Mouse (Mus musculus) lung, embryonic 16.5 days (tissue): Measurements from ENCODE around the gene Tgm2. TPM values are rescaled to one million over a fixed set of nuclear protein-coding genes. Genes with fewer than 3 reads are reported as not detected.

Experiments used
- ATAC-seq: fragments of 200-750 bp; cut with Nextera tagmentation; 2 replicates; pipeline ENCODE4 v1.8.0; 2017; ENCODE audit warnings: low read depth, mild to moderate bottlenecking, moderate library complexity
- H3K27ac ChIP-seq: fragments of 300-500 bp; sonication (generic); 2 replicates; pipeline ENCODE4 v1.5.1; 2014; ENCODE audit warnings: mild to moderate bottlenecking, control low read depth, low read length
- H3K27me3 ChIP-seq: fragments of 300-500 bp; sonication (generic); 2 replicates; pipeline ENCODE4 v1.6.1; 2014; ENCODE audit warnings: low read depth, low read length, mixed read lengths; ENCODE audit not compliant: control insufficient read depth, insufficient read depth
- H3K36me3 ChIP-seq: fragments of 300-500 bp; sonication (generic); 2 replicates; pipeline ENCODE4 v1.6.1; 2014; ENCODE audit warnings: low read length; ENCODE audit not compliant: control insufficient read depth, insufficient read depth
- H3K4me1 ChIP-seq: fragments of 300-500 bp; sonication (generic); replicated peaks from 2 replicates; pipeline ENCODE4 v1.6.1; 2014; ENCODE audit warnings: low read length, mixed read lengths; ENCODE audit not compliant: control insufficient read depth, insufficient read depth
- H3K4me2 ChIP-seq: fragments of 300-500 bp; sonication (generic); 2 replicates; pipeline ENCODE4 v1.6.1; 2014; ENCODE audit warnings: low read depth, low read length, control low read depth
- H3K4me3 ChIP-seq: fragments of 300-500 bp; sonication (generic); 2 replicates; pipeline ENCODE4 v1.5.1; 2014; ENCODE audit warnings: mild to moderate bottlenecking, low read length, control low read depth
- H3K9ac ChIP-seq: fragments of 300-500 bp; sonication (generic); 2 replicates; pipeline ENCODE4 v1.6.1; 2014; ENCODE audit warnings: low read length, control low read depth
- H3K9me3 ChIP-seq: fragments of 300-500 bp; sonication (generic); 2 replicates; pipeline ENCODE4 v1.6.1; 2016; ENCODE audit warnings: low read length; ENCODE audit not compliant: control insufficient read depth
- WGBS: fragments of 180-500 bp; shearing (Covaris S2); extraction: QIAGEN DNeasy Blood & Tissue Kit; methylation state at CpG from one replicate; pipeline ENCODE4 v1.1.7; 2014; 5-methylcytosine and 5-hydroxymethylcytosine counted together
- polyA plus RNA-seq: library from polyadenylated mRNA; unstranded; fragments of >200 nt; fragmentation: Nextera tagmentation; extraction: Ambion mirVana; gene quantifications from 2 replicates; pipeline ENCODE4 v1.2.1, GENCODE M21; 2015

The Tgm2 gene
- 75.8 and 81.6 TPM in 2 replicates for polyA plus RNA-seq

DNA sequence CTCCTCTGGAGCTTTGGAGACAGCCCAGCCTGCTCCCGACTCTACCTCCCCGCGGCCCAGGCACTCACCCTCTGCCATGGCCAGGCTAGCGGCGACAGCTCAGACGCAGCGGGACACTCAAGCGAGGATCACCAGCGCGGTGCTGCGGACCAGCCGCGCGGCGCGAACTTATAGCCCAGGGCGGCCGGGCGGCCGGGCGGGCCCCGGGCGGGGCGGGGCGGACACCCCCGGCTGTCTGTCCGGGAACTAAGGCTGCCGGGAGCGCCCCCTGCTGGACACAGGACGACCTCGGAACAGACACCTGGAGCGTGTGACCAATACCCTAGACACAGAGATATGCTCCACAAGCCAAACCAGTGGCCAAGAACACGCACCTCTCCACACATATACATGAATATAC is at the start of gene Tgm2:
Gene Tgm2, minus strand, starts transcription at position 214 of the 400 bp plus-strand sequence.
- peak within 1 kb of the TSS; percentile 85 for H3K9ac ChIP-seq
- 1% methylated on average over 25 of the region's 33 CpGs for WGBS
- H3K4me2 ChIP-seq, result peak within 1 kb of the TSS; percentile 83
- no peaks in the 10 kb centered on the region for H3K36me3 ChIP-seq
- peaks cover 5% of the 10 kb centered on the region; the same call in 1 of the 2 replicates for H3K9me3 ChIP-seq
- ATAC-seq, result peak; percentile 79
- H3K27me3 ChIP-seq, result no peaks in the 10 kb centered on the region
- peak within 1 kb of the TSS; percentile 67 for H3K4me3 ChIP-seq
- H3K4me1 ChIP-seq, result peaks cover 45% of the 10 kb centered on the region
- peak within 1 kb of the TSS; percentile 28; the same call in 1 of the 2 replicates for H3K27ac ChIP-seq

DNA sequence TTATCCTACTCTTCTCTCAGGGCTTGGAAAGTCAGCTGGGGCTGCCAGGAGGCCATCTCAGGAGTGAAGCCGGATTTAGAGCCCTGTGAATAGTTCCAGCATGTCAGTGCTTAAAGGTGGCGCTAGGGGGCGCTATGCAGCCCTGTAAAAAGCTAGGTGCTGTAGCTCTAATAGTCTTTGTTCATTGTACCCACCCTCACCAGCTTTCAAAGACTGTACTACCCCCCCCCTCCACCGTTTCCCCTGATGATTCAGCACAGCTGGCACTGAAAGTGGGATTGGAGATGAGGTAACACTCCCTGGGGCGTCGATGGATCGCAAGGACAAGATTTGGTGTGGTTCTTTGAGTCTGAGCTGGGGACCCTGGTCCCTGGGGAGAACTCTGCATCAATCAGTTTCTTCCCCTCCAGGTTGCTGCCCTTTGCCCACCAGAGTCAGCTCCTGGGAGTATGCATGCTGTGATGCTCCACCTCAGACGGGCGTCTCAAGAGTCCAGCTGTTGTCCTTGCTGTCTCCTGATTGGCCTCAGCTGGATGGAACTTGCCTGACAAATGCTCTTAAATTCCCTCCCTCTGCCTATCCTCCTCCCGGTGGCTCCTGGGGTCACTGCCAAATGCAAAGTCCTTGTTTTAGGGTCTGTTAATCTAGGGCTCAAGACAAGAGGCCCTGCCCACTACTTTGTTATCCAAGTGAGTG is 48.9 kb upstream of the Tgm2 start:
- H3K9ac ChIP-seq, result no peak overlapping the region; the same call in 1 of the 2 replicates
- no peaks in the 10 kb centered on the region for H3K9me3 ChIP-seq
- no peak overlapping the region for H3K4me3 ChIP-seq
- no peaks in the 10 kb centered on the region for H3K36me3 ChIP-seq
- H3K27ac ChIP-seq, result peak overlapping the region; percentile 74
- no peak overlapping the region for H3K4me2 ChIP-seq
- H3K4me1 ChIP-seq, result peaks cover 22% of the 10 kb centered on the region
- no peaks in the 10 kb centered on the region for H3K27me3 ChIP-seq
- WGBS, result 23% methylated on average over 10 of the region's 10 CpGs
- ATAC-seq, result peak; percentile 63

DNA sequence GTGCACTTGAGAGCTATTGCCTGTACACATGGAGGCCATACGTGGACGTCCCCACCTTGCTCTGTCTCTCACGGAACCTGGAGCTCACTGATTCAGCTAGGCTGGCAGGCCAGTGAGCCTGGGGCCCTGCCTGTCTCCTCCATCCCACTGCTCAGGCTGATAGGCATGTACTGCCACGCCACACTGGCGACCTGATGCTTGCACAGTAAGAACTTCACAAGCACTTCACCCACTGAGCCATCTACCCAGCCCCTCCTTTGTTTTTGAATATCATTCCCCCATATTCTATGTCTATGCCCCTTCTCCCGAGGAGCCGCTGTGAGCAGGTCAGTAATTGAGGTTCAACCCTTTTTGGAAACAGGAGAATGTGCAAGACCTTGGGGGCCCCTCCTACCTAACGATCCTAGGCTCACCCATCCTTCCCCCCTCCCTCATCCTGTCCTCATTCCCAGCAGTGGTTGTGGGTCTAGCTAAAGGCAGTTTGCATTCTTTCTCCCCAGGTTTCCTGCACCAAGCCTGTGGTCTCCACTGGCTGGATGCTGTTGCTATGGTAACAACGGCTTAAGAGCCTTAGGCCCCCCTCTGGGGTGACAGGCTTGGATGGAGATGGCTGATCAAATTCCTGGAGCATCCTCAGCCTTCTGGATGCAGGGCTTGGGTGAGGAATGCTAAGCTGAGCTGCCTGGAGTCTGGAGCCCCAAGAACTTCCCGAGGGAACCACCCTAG is 47.5 kb upstream of the Tgm2 start:
- no peak overlapping the region for H3K4me3 ChIP-seq

DNA sequence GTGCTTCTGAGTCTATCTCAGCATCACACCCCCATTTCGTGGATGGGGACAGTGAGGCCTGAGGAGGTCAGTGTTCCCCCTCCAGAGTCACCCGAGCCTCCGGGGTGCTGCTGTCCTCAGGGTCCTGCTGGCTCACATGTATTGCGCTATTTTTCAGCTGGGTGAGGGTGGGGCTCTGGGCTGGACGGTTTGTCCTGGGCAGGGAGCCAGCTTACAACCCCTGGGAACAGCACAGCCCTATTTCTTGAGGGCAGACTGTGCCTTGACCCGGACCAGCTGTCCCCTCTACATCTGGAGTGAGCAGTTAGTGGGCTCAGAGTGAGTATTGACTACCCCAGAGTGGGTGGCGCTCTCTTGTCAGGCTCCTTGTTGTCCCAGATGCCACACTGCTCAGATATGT is 44.9 kb upstream of the Tgm2 start:
- Histone ChIP-seq H3K4me3 (no peak overlapping the region), H3K27me3 (no peaks in the 10 kb centered on the region), H3K9ac (no peak overlapping the region), H3K27ac (peak overlapping the region; percentile 68), H3K9me3 (no peaks in the 10 kb centered on the region), H3K4me1 (peaks cover 29% of the 10 kb centered on the region), H3K4me2 (no peak overlapping the region), H3K36me3 (no peaks in the 10 kb centered on the region)
- 36% methylated on average over 7 of the region's 7 CpGs for WGBS
- peak; percentile 82 for ATAC-seq

More for the DNA sequence above, 47.5 kb upstream of the Tgm2 start:
- no peak overlapping the region for H3K4me2 ChIP-seq
- no peaks in the 10 kb centered on the region for H3K27me3 ChIP-seq
- H3K9me3 ChIP-seq, result no peaks in the 10 kb centered on the region
- H3K27ac ChIP-seq, result no peak overlapping the region
- H3K4me1 ChIP-seq, result peaks cover 29% of the 10 kb centered on the region
- no peaks in the 10 kb centered on the region for H3K36me3 ChIP-seq
- no peak for ATAC-seq
- WGBS, result 54% methylated on average over 10 of the region's 10 CpGs
- no peak overlapping the region for H3K9ac ChIP-seq

DNA sequence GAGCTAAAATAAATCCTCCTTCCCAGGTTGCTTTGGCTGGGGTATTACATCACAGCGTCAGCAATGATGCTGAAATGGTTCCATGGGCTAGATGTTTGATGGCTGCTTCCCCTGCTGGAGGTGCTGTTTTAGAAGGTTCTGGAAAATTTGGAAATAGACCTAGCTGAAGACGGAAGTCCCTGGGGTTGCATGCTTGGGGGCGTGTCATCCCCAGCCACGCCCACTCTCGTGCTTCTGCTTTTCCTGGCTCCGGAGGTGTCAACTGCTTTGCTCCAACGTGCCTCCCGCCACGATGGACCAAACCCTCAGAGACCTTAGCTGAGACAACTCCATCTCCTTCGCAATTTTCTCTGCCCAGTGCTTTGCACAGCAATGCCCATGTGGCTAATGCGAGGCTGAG is 43.2 kb upstream of the Tgm2 start:
- 64% methylated on average over 11 of the region's 11 CpGs for WGBS
- peaks cover 21% of the 10 kb centered on the region for H3K4me1 ChIP-seq
- no peaks in the 10 kb centered on the region for H3K36me3 ChIP-seq
- H3K4me3 ChIP-seq, result no peak overlapping the region
- H3K9ac ChIP-seq, result no peak overlapping the region
- no peaks in the 10 kb centered on the region for H3K27me3 ChIP-seq
- no peak overlapping the region for H3K27ac ChIP-seq
- no peak overlapping the region for H3K4me2 ChIP-seq
- no peak for ATAC-seq
- no peaks in the 10 kb centered on the region for H3K9me3 ChIP-seq

DNA sequence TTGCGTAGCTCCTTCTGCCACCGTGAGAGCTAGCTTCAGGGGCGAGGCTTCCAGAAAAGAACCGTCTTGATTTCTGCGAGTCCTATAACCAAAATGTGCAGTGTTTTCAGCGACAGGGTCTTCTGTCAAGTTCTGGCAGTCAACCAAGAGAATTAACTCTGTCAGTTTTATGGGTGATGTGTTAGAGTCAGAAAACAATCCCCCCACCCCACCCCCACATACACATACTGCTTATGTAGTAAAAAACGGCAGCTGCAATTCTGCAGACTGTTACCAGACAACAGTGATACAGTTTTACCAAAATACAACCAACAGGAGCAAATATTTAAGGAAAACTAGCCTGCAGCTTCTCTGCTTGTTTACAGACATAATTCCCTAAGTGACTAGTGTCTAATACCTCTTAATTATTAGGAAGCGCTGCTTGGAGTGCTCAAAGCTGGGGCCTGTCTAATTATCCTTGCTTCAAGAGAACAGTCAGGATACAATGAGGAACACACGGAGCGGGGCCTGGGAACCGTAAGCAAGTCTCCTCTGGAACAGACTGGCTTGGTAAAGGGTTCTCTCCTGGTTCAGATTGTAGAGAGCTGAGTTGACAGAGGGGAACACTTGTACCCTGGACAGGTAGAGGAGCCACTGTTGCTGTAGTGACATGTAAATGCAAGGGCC is 40.1 kb upstream of the Tgm2 start:
- Histone ChIP-seq H3K27ac (peak overlapping the region; percentile 82), H3K9me3 (no peaks in the 10 kb centered on the region), H3K4me1 (peaks cover 17% of the 10 kb centered on the region), H3K4me2 (no peak overlapping the region), H3K4me3 (no peak overlapping the region), H3K27me3 (no peaks in the 10 kb centered on the region), H3K36me3 (no peaks in the 10 kb centered on the region), H3K9ac (no peak overlapping the region)
- ATAC-seq, result peak; percentile 53
- 47% methylated on average over 11 of the region's 11 CpGs for WGBS

DNA sequence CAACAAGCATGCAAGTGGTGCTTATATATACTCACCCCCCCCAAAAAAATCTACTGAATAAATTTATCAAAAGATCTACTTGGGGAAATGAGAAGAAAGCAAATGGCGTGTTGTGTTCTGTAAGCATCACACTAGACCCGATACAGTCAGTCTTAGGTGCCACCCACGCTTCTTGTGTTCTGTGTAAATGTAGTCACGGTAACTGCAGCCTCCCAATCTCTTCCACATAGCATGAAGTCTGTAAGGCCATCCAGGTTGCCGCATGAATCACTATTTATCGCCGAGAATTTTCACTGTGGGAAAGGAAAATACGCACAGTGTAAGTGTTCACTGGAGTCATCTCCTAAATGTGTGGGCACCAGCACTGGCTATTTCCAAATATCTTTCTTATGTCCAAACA is 37.0 kb upstream of the Tgm2 start:
- WGBS, result 83% methylated on average over 8 of the region's 8 CpGs
- Histone ChIP-seq H3K9me3 (no peaks in the 10 kb centered on the region), H3K4me3 (no peak overlapping the region), H3K4me1 (peaks cover 14% of the 10 kb centered on the region), H3K36me3 (no peaks in the 10 kb centered on the region), H3K4me2 (no peak overlapping the region), H3K27ac (no peak overlapping the region), H3K9ac (no peak overlapping the region), H3K27me3 (no peaks in the 10 kb centered on the region)
- ATAC-seq, result no peak

DNA sequence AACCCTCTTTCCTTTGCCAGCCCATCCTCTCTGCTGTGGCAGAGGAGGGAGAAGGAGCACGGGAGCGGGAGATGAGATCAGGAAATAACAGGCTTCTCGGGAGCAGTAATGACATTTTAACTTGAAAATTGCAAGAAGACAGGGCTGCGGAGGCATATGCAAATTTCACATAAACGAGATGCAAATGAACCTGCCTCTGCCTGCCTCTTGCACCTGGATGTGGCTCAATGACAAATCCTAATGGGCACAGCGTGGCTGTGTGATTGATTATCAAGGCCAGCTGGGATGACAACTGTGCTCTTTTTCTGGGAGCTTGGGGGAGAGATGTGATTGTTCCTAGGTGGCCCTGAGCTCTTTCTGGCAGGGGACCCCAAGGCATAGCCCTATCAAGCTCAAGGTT is 35.7 kb upstream of the Tgm2 start:
- H3K9me3 ChIP-seq, result no peaks in the 10 kb centered on the region
- H3K4me1 ChIP-seq, result peaks cover 14% of the 10 kb centered on the region
- 52% methylated on average over 6 of the region's 6 CpGs for WGBS
- H3K36me3 ChIP-seq, result no peaks in the 10 kb centered on the region
- no peaks in the 10 kb centered on the region for H3K27me3 ChIP-seq
- no peak overlapping the region for H3K4me2 ChIP-seq
- no peak overlapping the region for H3K4me3 ChIP-seq
- ATAC-seq, result no peak
- no peak overlapping the region for H3K9ac ChIP-seq
- H3K27ac ChIP-seq, result no peak overlapping the region

DNA sequence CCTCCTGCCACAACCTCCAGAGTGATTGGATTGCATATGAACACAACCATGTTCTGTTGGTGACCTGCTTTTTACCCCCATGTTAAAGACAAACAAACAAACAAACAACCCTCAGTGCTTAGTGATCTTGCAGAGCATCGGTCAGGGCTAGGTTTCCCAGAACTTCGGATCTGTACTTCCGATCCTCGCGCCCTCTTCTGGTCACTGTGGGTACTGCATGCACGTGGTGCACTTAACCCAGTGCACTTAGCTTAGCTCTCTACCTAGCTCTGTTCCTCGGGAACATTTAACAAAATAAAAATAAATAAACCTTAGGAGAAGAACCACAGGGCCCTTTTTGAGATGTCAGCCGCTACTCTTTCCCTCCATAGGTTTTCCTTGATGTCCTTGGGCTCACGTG is 34.6 kb upstream of the Tgm2 start:
- H3K4me2 ChIP-seq, result no peak overlapping the region
- H3K9me3 ChIP-seq, result no peaks in the 10 kb centered on the region
- ATAC-seq, result no peak
- no peak overlapping the region for H3K9ac ChIP-seq
- no peak overlapping the region for H3K4me3 ChIP-seq
- no peak overlapping the region for H3K27ac ChIP-seq
- no peaks in the 10 kb centered on the region for H3K36me3 ChIP-seq
- peaks cover 14% of the 10 kb centered on the region for H3K4me1 ChIP-seq
- 34% methylated on average over 9 of the region's 9 CpGs for WGBS
- H3K27me3 ChIP-seq, result no peaks in the 10 kb centered on the region
